Mouse (Mus musculus) kidney, embryonic 16.5 days (tissue): Measurements from ENCODE around the gene Tbc1d2. TPM values are rescaled to one million over a fixed set of nuclear protein-coding genes. Genes with fewer than 3 reads are reported as not detected.
"Not testable (repeated sequence)": the region's sequence is repeated elsewhere in the genome, so short reads cannot be mapped to it uniquely, and the experiment has no call there.

Source experiments
- ATAC-seq: fragments of 200-750 bp; cut with Nextera tagmentation; 2 replicates; pipeline ENCODE4 v1.8.0; 2017; ENCODE audit warnings: moderate TSS enrichment; ENCODE audit not compliant: low FRiP score, low TSS enrichment
- H3K27ac ChIP-seq: fragments of 300-500 bp; sonication (generic); 2 replicates; pipeline ENCODE4 v1.5.1; 2014; ENCODE audit warnings: low read length
- H3K27me3 ChIP-seq: fragments of 300-500 bp; sonication (generic); 2 replicates; pipeline ENCODE4 v1.6.1; 2014; ENCODE audit warnings: low read length, control low read depth, mixed read lengths; ENCODE audit not compliant: insufficient read depth
- H3K36me3 ChIP-seq: fragments of 300-500 bp; sonication (generic); 2 replicates; pipeline ENCODE4 v1.6.1; 2014; ENCODE audit warnings: low read length, control low read depth, mixed read lengths; ENCODE audit not compliant: insufficient read depth
- H3K4me1 ChIP-seq: fragments of 300-500 bp; sonication (generic); 2 replicates; pipeline ENCODE4 v1.6.1; 2014; ENCODE audit warnings: low read length, control low read depth, mixed read lengths; ENCODE audit not compliant: insufficient read depth
- H3K4me2 ChIP-seq: fragments of 300-500 bp; sonication (generic); replicated peaks from 2 replicates; pipeline ENCODE4 v1.6.1; 2014; ENCODE audit warnings: low read depth, low read length
- H3K4me3 ChIP-seq: fragments of 300-500 bp; sonication (generic); 2 replicates; pipeline ENCODE4 v1.5.1; 2014; ENCODE audit warnings: mild to moderate bottlenecking, low read length
- H3K9ac ChIP-seq: fragments of 300-500 bp; sonication (generic); replicated peaks from 2 replicates; pipeline ENCODE4 v1.6.1; 2014; ENCODE audit warnings: low read length
- H3K9me3 ChIP-seq: fragments of 300-500 bp; sonication (generic); 2 replicates; pipeline ENCODE4 v1.6.1; 2016; ENCODE audit warnings: low read length, control low read depth
- WGBS: fragments of 180-500 bp; shearing (Covaris S2); extraction: QIAGEN DNeasy Blood & Tissue Kit; methylation state at CpG from one replicate; pipeline ENCODE4 v1.1.7; 2014; 5-methylcytosine and 5-hydroxymethylcytosine counted together
- polyA plus RNA-seq: library from polyadenylated mRNA; unstranded; fragments of >200 nt; fragmentation: Nextera tagmentation; extraction: Ambion mirVana; gene quantifications from 2 replicates; pipeline ENCODE4 v1.2.1, GENCODE M21; 2015

Gene Tbc1d2
- polyA plus RNA-seq, 1 experiment from 2014 or later = 3.7 TPM

GRCm38 (mm10) chr4:46589946-46590684 is 59.9 kb downstream of the Tbc1d2 start:
- peak; percentile 68 for ATAC-seq
- WGBS = 28% methylated on average over 5 of the region's 5 CpGs
- Histone ChIP-seq H3K27me3 (no peaks in the 10 kb centered on the region), H3K4me3 (no peak overlapping the region), H3K27ac (no peak overlapping the region), H3K4me2 (no peak overlapping the region), H3K4me1 (peaks cover 13% of the 10 kb centered on the region), H3K9me3 (no peaks in the 10 kb centered on the region), H3K36me3 (no peaks in the 10 kb centered on the region), H3K9ac (no peak overlapping the region)

GRCm38 (mm10) chr4:46589151-46589550 is 60.9 kb downstream of the Tbc1d2 start:
- WGBS = 75% methylated on average over 8 of the region's 8 CpGs
- no peak for ATAC-seq
- no peak overlapping the region for H3K27ac ChIP-seq
- no peaks in the 10 kb centered on the region for H3K9me3 ChIP-seq
- H3K4me2 ChIP-seq = no peak overlapping the region
- H3K4me3 ChIP-seq = no peak overlapping the region
- H3K4me1 ChIP-seq = peaks cover 16% of the 10 kb centered on the region
- H3K9ac ChIP-seq = no peak overlapping the region
- H3K27me3 ChIP-seq = no peaks in the 10 kb centered on the region
- H3K36me3 ChIP-seq = no peaks in the 10 kb centered on the region

GRCm38 (mm10) chr4:46586473-46586872 is 63.5 kb downstream of the Tbc1d2 start:
- Histone ChIP-seq H3K4me1 (peaks cover 16% of the 10 kb centered on the region), H3K27me3 (no peaks in the 10 kb centered on the region), H3K36me3 (no peaks in the 10 kb centered on the region), H3K9me3 (peaks cover 2% of the 10 kb centered on the region; the same call in 1 of the 2 replicates), H3K4me3 (no peak overlapping the region), H3K4me2 (no peak overlapping the region), H3K27ac (no peak overlapping the region), H3K9ac (no peak overlapping the region)
- 90% methylated on average over 4 of the region's 4 CpGs for WGBS
- no peak for ATAC-seq

GRCm38 (mm10) chr4:46585811-46586190 is 64.2 kb downstream of the Tbc1d2 start:
- WGBS = 69% methylated on average over 8 of the region's 8 CpGs
- Histone ChIP-seq H3K27me3 (no peaks in the 10 kb centered on the region), H3K4me1 (peaks cover 16% of the 10 kb centered on the region)

GRCm38 (mm10) chr4:46585041-46585810 is 64.8 kb downstream of the Tbc1d2 start:
- Histone ChIP-seq H3K36me3 (no peaks in the 10 kb centered on the region), H3K27ac (no peak overlapping the region), H3K4me3 (no peak overlapping the region), H3K9me3 (peaks cover 11% of the 10 kb centered on the region; the same call in 1 of the 2 replicates), H3K4me1 (peaks cover 13% of the 10 kb centered on the region), H3K9ac (0 out of 2 replicates have a peak overlapping the region, but pooled peaks have one; percentile 29), H3K4me2 (no peak overlapping the region), H3K27me3 (no peaks in the 10 kb centered on the region)
- no peak for ATAC-seq
- WGBS = 64% methylated on average over 13 of the region's 13 CpGs

More at GRCm38 (mm10) chr4:46585811-46586190, 64.2 kb downstream of the Tbc1d2 start:
- H3K27ac ChIP-seq = no peak overlapping the region
- no peak overlapping the region for H3K4me3 ChIP-seq
- no peak overlapping the region for H3K4me2 ChIP-seq
- H3K36me3 ChIP-seq = no peaks in the 10 kb centered on the region
- no peak overlapping the region; the same call in 1 of the 2 replicates for H3K9ac ChIP-seq
- H3K9me3 ChIP-seq = peaks cover 9% of the 10 kb centered on the region; the same call in 1 of the 2 replicates
- ATAC-seq = no peak

- H3K4me3 ChIP-seq, H3K4me2 ChIP-seq, H3K9ac ChIP-seq, H3K36me3 ChIP-seq, H3K4me1 ChIP-seq, ATAC-seq, H3K27ac ChIP-seq, H3K27me3 ChIP-seq: not testable (repeated sequence)
- H3K9me3 ChIP-seq = peaks cover 11% of the 10 kb centered on the region; the same call in 1 of the 2 replicates
- WGBS = 12% methylated on average over 3 of the region's 3 CpGs
Measured at GRCm38 (mm10) chr4:46584536-46584935, 65.5 kb downstream of the Tbc1d2 start.

- 51% methylated on average over 2 of the region's 6 CpGs for WGBS
- H3K4me2 ChIP-seq, H3K27ac ChIP-seq, ATAC-seq, H3K4me1 ChIP-seq, H3K36me3 ChIP-seq, H3K4me3 ChIP-seq, H3K27me3 ChIP-seq, H3K9ac ChIP-seq: not testable (repeated sequence)
- peaks cover 11% of the 10 kb centered on the region; the same call in 1 of the 2 replicates for H3K9me3 ChIP-seq
Measured at GRCm38 (mm10) chr4:46584084-46584483, 65.9 kb downstream of the Tbc1d2 start.

GRCm38 (mm10) chr4:46582024-46582423 is 68.0 kb downstream of the Tbc1d2 start:
- H3K27me3 ChIP-seq, H3K36me3 ChIP-seq, H3K4me2 ChIP-seq, ATAC-seq, H3K4me1 ChIP-seq, H3K9ac ChIP-seq, H3K4me3 ChIP-seq, H3K27ac ChIP-seq: not testable (repeated sequence)
- 93% methylated on average over 9 of the region's 9 CpGs for WGBS
- H3K9me3 ChIP-seq = peaks cover 11% of the 10 kb centered on the region; the same call in 1 of the 2 replicates

- ATAC-seq, H3K27ac ChIP-seq, H3K27me3 ChIP-seq, H3K4me3 ChIP-seq, H3K4me1 ChIP-seq, H3K9ac ChIP-seq, H3K4me2 ChIP-seq, H3K36me3 ChIP-seq: not testable (repeated sequence)
- H3K9me3 ChIP-seq = peaks cover 11% of the 10 kb centered on the region; the same call in 1 of the 2 replicates
- 94% methylated on average over 22 of the region's 22 CpGs for WGBS
Measured at GRCm38 (mm10) chr4:46581577-46581976, 68.4 kb downstream of the Tbc1d2 start.
